Mouse (Mus musculus): ENCODE measurements around the gene Tpm1. TPM values are rescaled to one million over a fixed set of nuclear protein-coding genes. Genes with fewer than 3 reads are reported as not detected.

Tpm1 gene
- polyA plus RNA-seq, 1 experiment from 2014 or later = 635 TPM

DNA sequence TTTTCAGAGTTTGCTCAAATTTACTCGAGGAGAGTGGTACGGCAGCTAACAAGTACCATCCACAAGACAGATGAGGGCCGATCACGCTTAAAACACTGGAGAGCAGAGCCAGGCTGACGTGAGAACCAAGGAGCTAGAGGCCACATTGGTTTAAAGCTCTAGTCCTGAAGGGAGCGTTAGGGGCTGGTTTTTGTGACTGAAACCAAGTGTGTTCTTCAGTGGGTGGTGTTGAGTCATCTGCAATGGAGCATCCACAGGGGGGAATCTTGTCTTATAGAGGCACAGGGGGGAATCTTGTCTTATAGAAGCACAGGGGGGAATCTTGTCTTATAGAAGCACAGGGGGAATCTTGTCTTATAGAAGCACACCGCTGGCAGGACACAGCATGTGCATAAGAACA lies 22.3 kb downstream of the Tpm1 start:
- H3K27ac ChIP-seq (ENCODE audit: low read depth) = no peak overlapping the region
- 0 out of 2 replicates have a peak, but pooled peaks cover 4% of the 10 kb centered on the region for H3K4me1 ChIP-seq (ENCODE audit: insufficient read depth)
- TF ChIP-seq CTCF (IDR thresholded peaks at IDR 0.05; ENCODE audit: low read depth) = no peak
- 87% methylated on average over 7 of the region's 7 CpGs for WGBS
- no peaks in the 10 kb centered on the region for H3K9me3 ChIP-seq (ENCODE audit: low read depth, low read length)
- H3K36me3 ChIP-seq (ENCODE audit: insufficient read depth) = peaks cover 100% of the 10 kb centered on the region
- H3K27me3 ChIP-seq (ENCODE audit: insufficient read depth, low read length) = no peaks in the 10 kb centered on the region
- ATAC-seq (ENCODE audit: insufficient read depth) = no peak
- DNase-seq = no peak
- no peak overlapping the region for H3K4me2 ChIP-seq
- H3K9ac ChIP-seq = no peak overlapping the region
- no peak overlapping the region for H3K4me3 ChIP-seq (ENCODE audit: low read depth, low read length)

DNA sequence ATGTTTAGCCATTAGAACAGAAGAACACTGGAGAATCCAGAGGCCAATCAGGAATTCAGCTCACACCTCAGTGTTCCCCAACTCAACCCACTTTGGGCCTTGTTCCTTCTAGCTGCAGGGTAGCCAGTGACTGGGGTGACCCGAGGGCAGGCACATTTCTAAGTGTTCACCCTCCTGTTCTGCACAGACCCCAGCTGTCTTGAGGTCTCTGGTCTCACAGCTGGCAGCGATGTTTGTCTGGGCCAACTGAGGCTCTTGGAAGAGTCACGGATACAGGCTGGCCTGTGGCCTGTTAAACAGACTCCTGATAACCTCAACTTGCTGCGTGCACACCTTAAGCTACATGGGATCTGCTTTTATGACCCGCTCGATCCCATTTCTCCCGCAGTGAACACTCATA lies 23.1 kb downstream of the Tpm1 start:
- H3K9ac ChIP-seq = no peak overlapping the region
- no peak for TF ChIP-seq CTCF (IDR thresholded peaks at IDR 0.05; ENCODE audit: low read depth)
- H3K27ac ChIP-seq (ENCODE audit: low read depth) = no peak overlapping the region; the same call in 1 of the 2 replicates
- peaks cover 100% of the 10 kb centered on the region for H3K36me3 ChIP-seq (ENCODE audit: insufficient read depth)
- 90% methylated on average over 7 of the region's 7 CpGs for WGBS
- H3K4me2 ChIP-seq = no peak overlapping the region
- 0 out of 2 replicates have a peak, but pooled peaks cover 4% of the 10 kb centered on the region for H3K4me1 ChIP-seq (ENCODE audit: insufficient read depth)
- no peaks in the 10 kb centered on the region for H3K27me3 ChIP-seq (ENCODE audit: insufficient read depth, low read length)
- H3K9me3 ChIP-seq (ENCODE audit: low read depth, low read length) = no peaks in the 10 kb centered on the region
- no peak for ATAC-seq (ENCODE audit: insufficient read depth)
- no peak for DNase-seq
- no peak overlapping the region for H3K4me3 ChIP-seq (ENCODE audit: low read depth, low read length)

DNA sequence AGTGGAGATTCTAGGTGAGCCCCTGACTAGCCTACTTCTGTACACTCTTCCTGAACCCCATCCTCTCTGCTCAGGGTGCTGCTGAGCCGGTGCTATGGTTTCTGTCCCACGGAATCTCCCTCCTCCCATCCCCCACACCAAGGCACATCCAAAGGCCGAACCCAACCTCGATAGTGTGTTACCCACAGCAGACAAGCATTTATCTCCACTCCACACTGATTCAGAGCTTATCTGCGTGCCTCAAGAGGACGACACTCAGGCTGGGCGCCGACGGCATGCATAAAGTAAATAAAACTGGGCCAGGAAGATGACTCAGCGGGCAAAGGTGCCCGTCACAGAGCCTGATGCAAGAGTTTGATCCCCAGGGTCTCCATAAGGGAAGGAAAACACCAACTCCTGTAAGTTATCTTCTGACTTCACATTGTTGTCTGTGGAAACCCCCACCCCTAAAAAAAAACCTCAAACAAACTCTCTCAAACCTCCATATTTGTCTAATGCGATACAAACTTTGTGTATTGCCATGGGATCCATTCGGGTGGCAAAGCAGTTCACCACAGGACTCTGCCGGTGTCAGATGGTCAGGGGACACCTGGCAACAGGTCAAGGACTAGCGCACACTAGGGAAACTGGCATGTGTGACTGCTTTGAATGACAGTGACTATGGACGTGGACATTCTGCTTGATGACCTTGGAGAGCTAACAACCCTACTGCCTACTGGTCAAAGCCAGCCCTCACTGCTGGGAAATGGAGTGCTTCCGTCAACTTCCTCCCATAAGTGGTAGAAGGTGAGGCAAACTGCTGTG lies 24.1 kb downstream of the Tpm1 start:
- H3K36me3 ChIP-seq (ENCODE audit: insufficient read depth) = peaks cover 94% of the 10 kb centered on the region
- 0 out of 2 replicates have a peak, but pooled peaks cover 4% of the 10 kb centered on the region for H3K4me1 ChIP-seq (ENCODE audit: insufficient read depth)
- H3K27ac ChIP-seq (ENCODE audit: low read depth) = 0 out of 2 replicates have a peak overlapping the region, but pooled peaks have one; percentile 42
- no peak overlapping the region for H3K4me3 ChIP-seq (ENCODE audit: low read depth, low read length)
- ATAC-seq (ENCODE audit: insufficient read depth) (peak; percentile 48; the same call in 1 of the 2 replicates), DNase-seq (no peak)
- H3K27me3 ChIP-seq (ENCODE audit: insufficient read depth, low read length) = no peaks in the 10 kb centered on the region
- no peak overlapping the region for H3K4me2 ChIP-seq
- 52% methylated on average over 17 of the region's 17 CpGs for WGBS
- H3K9ac ChIP-seq = no peak overlapping the region
- H3K9me3 ChIP-seq (ENCODE audit: low read depth, low read length) = no peaks in the 10 kb centered on the region
- TF ChIP-seq CTCF (IDR thresholded peaks at IDR 0.05; ENCODE audit: low read depth) = no peak

GRCm38 (mm10) chr9:67023371-67023770 lies 25.8 kb downstream of the Tpm1 start:
- Histone ChIP-seq H3K4me2 (no peak overlapping the region), H3K9me3 (ENCODE audit: low read depth, low read length) (no peaks in the 10 kb centered on the region), H3K27me3 (ENCODE audit: insufficient read depth, low read length) (no peaks in the 10 kb centered on the region), H3K9ac (no peak overlapping the region), H3K4me3 (ENCODE audit: low read depth, low read length) (no peak overlapping the region), H3K4me1 (ENCODE audit: insufficient read depth) (0 out of 2 replicates have a peak, but pooled peaks cover 4% of the 10 kb centered on the region), H3K27ac (ENCODE audit: low read depth) (no peak overlapping the region), H3K36me3 (ENCODE audit: insufficient read depth) (peaks cover 76% of the 10 kb centered on the region)
- ATAC-seq (ENCODE audit: insufficient read depth) (no peak), DNase-seq (no peak)
- 83% methylated on average over 9 of the region's 9 CpGs for WGBS
- no peak for TF ChIP-seq CTCF (IDR thresholded peaks at IDR 0.05; ENCODE audit: low read depth)

- Histone ChIP-seq H3K9me3 (ENCODE audit: low read depth, low read length) (no peaks in the 10 kb centered on the region), H3K9ac (no peak overlapping the region), H3K36me3 (ENCODE audit: insufficient read depth) (peaks cover 43% of the 10 kb centered on the region), H3K27me3 (ENCODE audit: insufficient read depth, low read length) (no peaks in the 10 kb centered on the region), H3K4me3 (ENCODE audit: low read depth, low read length) (no peak overlapping the region), H3K27ac (ENCODE audit: low read depth) (0 out of 2 replicates have a peak overlapping the region, but pooled peaks have one; percentile 28), H3K4me2 (no peak overlapping the region), H3K4me1 (ENCODE audit: insufficient read depth) (no peaks in the 10 kb centered on the region)
- ATAC-seq (ENCODE audit: insufficient read depth) (no peak), DNase-seq (no peak)
- WGBS = 47% methylated on average over 2 of the region's 2 CpGs
- no peak for TF ChIP-seq CTCF (IDR thresholded peaks at IDR 0.05; ENCODE audit: low read depth)
These were observed 29.1 kb downstream of the Tpm1 start for GRCm38 (mm10) chr9:67020063-67020462.

- Histone ChIP-seq H3K4me3 (ENCODE audit: low read depth, low read length) (no peak overlapping the region), H3K27ac (ENCODE audit: low read depth) (no peak overlapping the region), H3K27me3 (ENCODE audit: insufficient read depth, low read length) (no peaks in the 10 kb centered on the region), H3K4me1 (ENCODE audit: insufficient read depth) (peaks cover 20% of the 10 kb centered on the region), H3K36me3 (ENCODE audit: insufficient read depth) (no peaks in the 10 kb centered on the region), H3K9ac (no peak overlapping the region), H3K9me3 (ENCODE audit: low read depth, low read length) (no peaks in the 10 kb centered on the region), H3K4me2 (no peak overlapping the region)
- TF ChIP-seq CTCF (IDR thresholded peaks at IDR 0.05; ENCODE audit: low read depth) = no peak
- 38% methylated on average over 2 of the region's 2 CpGs for WGBS
- DNase-seq (no peak), ATAC-seq (ENCODE audit: insufficient read depth) (no peak)
These were observed 35.7 kb downstream of the Tpm1 start for GRCm38 (mm10) chr9:67013501-67013900.

- no peak for TF ChIP-seq CTCF (IDR thresholded peaks at IDR 0.05; ENCODE audit: low read depth)
- Histone ChIP-seq H3K9ac (no peak overlapping the region), H3K4me3 (ENCODE audit: low read depth, low read length) (no peak overlapping the region), H3K27ac (ENCODE audit: low read depth) (0 out of 2 replicates have a peak overlapping the region, but pooled peaks have one; percentile 52), H3K27me3 (ENCODE audit: insufficient read depth, low read length) (no peaks in the 10 kb centered on the region), H3K36me3 (ENCODE audit: insufficient read depth) (no peaks in the 10 kb centered on the region), H3K4me2 (no peak overlapping the region), H3K4me1 (ENCODE audit: insufficient read depth) (peaks cover 24% of the 10 kb centered on the region), H3K9me3 (ENCODE audit: low read depth, low read length) (no peaks in the 10 kb centered on the region)
- DNase-seq = peak; percentile 89
- WGBS = 26% methylated on average over 3 of the region's 3 CpGs
- ATAC-seq (ENCODE audit: insufficient read depth) = peak; percentile 90
These were observed 36.7 kb downstream of the Tpm1 start for GRCm38 (mm10) chr9:67012470-67012869.
